Mouse (Mus musculus): ENCODE results near the gene Rab26.

DNA sequence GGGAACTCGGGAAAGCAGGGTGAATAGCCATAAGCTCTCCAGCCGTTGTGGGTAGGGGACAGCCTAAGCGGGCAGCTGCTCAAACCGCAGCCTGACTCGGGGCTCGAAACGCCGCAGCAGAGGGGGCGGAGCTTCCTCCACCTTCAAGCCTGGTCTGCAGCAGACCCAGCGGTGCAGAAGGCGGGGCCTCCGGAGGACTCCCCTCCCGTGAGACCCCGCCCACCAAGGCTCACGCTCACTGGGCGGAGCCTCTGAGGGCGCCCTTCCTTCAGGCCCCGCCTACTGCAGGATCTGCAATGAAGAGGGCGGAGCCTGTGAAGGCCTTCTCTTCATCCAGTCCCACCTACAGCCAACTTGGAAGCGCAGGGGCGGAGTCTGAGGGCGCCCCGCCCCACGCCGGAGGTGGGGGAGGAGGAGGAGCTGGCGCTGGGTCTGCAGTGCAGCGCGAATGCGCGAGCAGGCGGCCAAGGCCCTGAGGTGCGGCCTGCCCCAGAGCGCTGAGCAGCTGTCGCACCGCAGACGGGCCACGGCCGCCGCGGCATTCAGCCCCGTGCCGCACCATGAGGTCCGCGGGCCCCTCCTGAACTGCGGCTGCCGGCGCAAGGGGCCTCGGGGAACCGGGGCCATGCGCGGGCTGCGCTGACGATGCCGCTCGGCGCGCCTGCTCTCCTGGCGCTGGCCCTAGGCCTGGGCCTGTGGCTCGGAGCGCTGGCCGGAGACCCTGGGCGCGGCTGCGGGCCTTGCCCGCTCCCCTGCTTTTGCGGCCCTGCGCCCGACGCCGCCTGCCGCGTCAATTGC is 15.8 kb upstream of the Rab26 start, which contains the start of gene Pkd1:
- no peak for TF ChIP-seq CTCF (IDR thresholded peaks at IDR 0.05)
- peak; percentile 89 for TF ChIP-seq POLR2A (IDR thresholded peaks at IDR 0.05; ENCODE audit: insufficient read depth, low read depth, low read length)
